Mouse (Mus musculus) lung, embryonic 14.5 days (tissue): ENCODE data around the gene Tbxa2r. TPM values are rescaled to one million over a fixed set of nuclear protein-coding genes. Genes with fewer than 3 reads are reported as not detected.

Experiments
- ATAC-seq: fragments of 200-750 bp; cut with Nextera tagmentation; 2 replicates; pipeline ENCODE4 v1.8.0; 2017; ENCODE audit warnings: mild to moderate bottlenecking, moderate TSS enrichment, moderate library complexity; ENCODE audit not compliant: insufficient read depth
- DNase-seq: peaks from one replicate; pipeline ENCODE4 v3.0.0-alpha.2; 2015
- H3K27ac ChIP-seq: fragments of 300-500 bp; sonication (generic); 2 replicates; pipeline ENCODE4 v1.5.1; 2014; ENCODE audit warnings: low read depth, mild to moderate bottlenecking, moderate library complexity
- H3K27me3 ChIP-seq: fragments of 300-500 bp; sonication (generic); 2 replicates; pipeline ENCODE4 v1.6.1; 2014; ENCODE audit warnings: low read length, control low read depth; ENCODE audit not compliant: insufficient read depth
- H3K36me3 ChIP-seq: fragments of 300-500 bp; sonication (generic); 2 replicates; pipeline ENCODE4 v1.6.1; 2014; ENCODE audit warnings: control low read depth; ENCODE audit not compliant: insufficient read depth
- H3K4me1 ChIP-seq: fragments of 300-500 bp; sonication (generic); 2 replicates; pipeline ENCODE4 v1.6.1; 2014; ENCODE audit warnings: antibody characterized with exemption, control low read depth; ENCODE audit not compliant: insufficient read depth
- H3K4me2 ChIP-seq: fragments of 300-500 bp; sonication (generic); 2 replicates; pipeline ENCODE4 v1.6.1; 2014; ENCODE audit warnings: mild to moderate bottlenecking
- H3K4me3 ChIP-seq: fragments of 300-500 bp; sonication (generic); 2 replicates; pipeline ENCODE4 v1.5.1; 2014; ENCODE audit warnings: low read depth, low read length
- H3K9ac ChIP-seq: fragments of 300-500 bp; sonication (generic); 2 replicates; pipeline ENCODE4 v1.6.1; 2014
- H3K9me3 ChIP-seq: fragments of 300-500 bp; sonication (generic); 2 replicates; pipeline ENCODE4 v1.6.1; 2016; ENCODE audit warnings: low read depth, low read length, control low read depth
- CTCF ChIP-seq: IDR thresholded peaks from 2 replicates; pipeline ENCODE4 v1.5.1; 2016; ENCODE audit warnings: antibody characterized with exemption, low read depth
- WGBS: fragments of 180-500 bp; shearing (Covaris S2); extraction: QIAGEN DNeasy Blood & Tissue Kit; methylation state at CpG from one replicate; pipeline ENCODE4 v1.1.7; 2014; 5-methylcytosine and 5-hydroxymethylcytosine counted together
- polyA plus RNA-seq: library from polyadenylated mRNA; unstranded; fragments of >200 nt; fragmentation: Nextera tagmentation; extraction: Ambion mirVana; gene quantifications from 2 replicates; pipeline ENCODE4 v1.2.1, GENCODE M21; 2014

Gene Tbxa2r
- polyA plus RNA-seq, 1 experiment from 2014 or later = 15.0 TPM

DNA sequence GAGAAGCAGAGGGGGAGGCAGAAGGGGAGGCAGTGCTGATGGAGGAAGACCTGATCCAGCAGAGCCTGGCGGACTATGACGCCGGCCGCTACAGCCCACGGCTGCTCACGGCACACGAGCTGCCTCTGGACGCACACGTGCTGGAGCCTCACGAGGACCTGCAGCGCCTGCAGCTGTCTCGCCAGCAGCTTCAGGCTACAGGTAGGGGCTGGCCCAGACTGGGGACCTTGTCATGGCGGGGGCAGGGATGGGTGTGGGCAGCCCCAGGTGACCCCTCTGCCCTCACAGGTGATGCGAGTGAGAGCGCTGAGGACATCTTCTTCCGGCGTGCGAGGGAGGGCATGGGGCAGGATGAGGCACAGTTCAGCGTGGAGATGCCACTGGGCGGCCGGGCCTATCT, 3.4 kb upstream of the Tbxa2r start:
- no peak for DNase-seq
- peaks cover 18% of the 10 kb centered on the region for H3K4me1 ChIP-seq
- H3K27ac ChIP-seq = no peak overlapping the region

DNA sequence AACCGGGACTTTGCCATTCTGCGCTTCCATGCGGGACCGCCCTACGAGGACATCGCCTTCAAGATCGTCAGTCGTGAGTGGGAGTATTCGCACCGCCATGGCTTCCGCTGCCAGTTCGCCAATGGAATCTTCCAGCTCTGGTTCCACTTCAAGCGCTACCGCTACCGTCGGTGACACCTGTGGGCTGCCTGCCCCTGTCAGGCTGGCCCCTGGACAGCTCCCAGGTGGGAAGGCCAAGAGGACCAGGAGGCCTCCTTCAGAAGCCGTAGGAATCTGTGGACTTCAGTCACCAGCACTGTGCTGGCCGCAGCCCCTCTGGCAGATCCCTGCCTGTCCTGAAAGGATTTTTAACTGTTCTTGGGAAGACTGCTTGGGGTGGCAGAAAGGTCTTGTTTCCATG, 2.8 kb upstream of the Tbxa2r start:
- H3K4me1 ChIP-seq = peaks cover 23% of the 10 kb centered on the region

More for the DNA sequence above, 3.4 kb upstream of the Tbxa2r start:
- TF ChIP-seq CTCF = no peak
- peaks cover 51% of the 10 kb centered on the region for H3K36me3 ChIP-seq
- H3K9ac ChIP-seq = no peak overlapping the region
- no peak for ATAC-seq
- WGBS = 93% methylated on average over 21 of the region's 21 CpGs
- H3K4me2 ChIP-seq = no peak overlapping the region
- no peak overlapping the region for H3K4me3 ChIP-seq
- H3K27me3 ChIP-seq = no peaks in the 10 kb centered on the region
- no peaks in the 10 kb centered on the region for H3K9me3 ChIP-seq

DNA sequence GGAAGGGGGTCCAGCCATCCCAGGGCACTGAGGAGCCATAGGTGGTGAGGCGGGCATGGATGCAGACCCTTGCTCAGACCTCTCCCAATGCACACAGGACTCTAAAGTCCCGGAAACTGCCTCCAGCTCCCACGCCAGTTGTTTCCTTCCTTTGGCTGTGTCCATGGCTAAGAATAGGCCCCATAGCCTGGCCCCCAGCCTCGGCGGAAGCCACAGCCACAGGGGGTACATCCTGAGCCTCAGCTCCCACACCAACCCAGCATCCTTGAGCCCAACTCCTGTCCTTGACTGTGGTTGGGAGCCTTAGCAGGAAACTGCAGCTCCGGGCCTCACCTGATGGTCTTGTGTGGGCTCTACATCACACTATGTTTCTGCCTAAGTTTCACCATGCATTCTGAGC, 1.7 kb upstream of the Tbxa2r start:
- ATAC-seq (no peak), DNase-seq (peak; percentile 60)
- H3K4me1 ChIP-seq = peaks cover 25% of the 10 kb centered on the region
- no peak overlapping the region for H3K4me2 ChIP-seq
- H3K9ac ChIP-seq = no peak overlapping the region
- H3K27me3 ChIP-seq = no peaks in the 10 kb centered on the region
- TF ChIP-seq CTCF = no peak
- 68% methylated on average over 6 of the region's 6 CpGs for WGBS
- no peak overlapping the region for H3K4me3 ChIP-seq
- H3K36me3 ChIP-seq = peaks cover 51% of the 10 kb centered on the region
- no peaks in the 10 kb centered on the region for H3K9me3 ChIP-seq
- peak overlapping the region; percentile 47; the same call in 1 of the 2 replicates for H3K27ac ChIP-seq

More for the DNA sequence above, 2.8 kb upstream of the Tbxa2r start:
- DNase-seq (no peak), ATAC-seq (no peak)
- H3K4me2 ChIP-seq = no peak overlapping the region
- no peak overlapping the region for H3K9ac ChIP-seq
- no peak overlapping the region for H3K4me3 ChIP-seq
- no peaks in the 10 kb centered on the region for H3K27me3 ChIP-seq
- WGBS = 88% methylated on average over 18 of the region's 18 CpGs
- H3K36me3 ChIP-seq = peaks cover 51% of the 10 kb centered on the region
- no peak for TF ChIP-seq CTCF
- no peaks in the 10 kb centered on the region for H3K9me3 ChIP-seq
- H3K27ac ChIP-seq = 0 out of 2 replicates have a peak overlapping the region, but pooled peaks have one; percentile 42

DNA sequence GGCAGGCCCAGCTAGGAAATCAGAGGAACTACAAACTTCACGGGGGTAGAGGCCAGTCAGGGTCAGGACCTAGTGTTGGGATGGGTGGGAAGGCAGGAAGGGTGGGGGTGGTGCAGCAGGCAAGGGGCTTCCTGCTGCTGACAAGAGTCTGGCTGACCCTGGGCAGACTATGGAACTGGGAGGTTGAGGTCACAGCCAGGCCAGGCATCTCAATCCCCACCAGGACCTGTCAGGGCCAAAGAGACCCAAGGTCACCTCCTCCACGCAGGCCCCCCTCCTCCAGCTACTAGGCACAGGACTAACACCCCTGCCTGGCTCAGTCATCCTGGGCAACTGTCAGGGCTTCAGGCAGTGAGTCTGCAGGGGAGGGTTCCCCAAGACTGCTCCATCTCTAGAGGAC, 572 bp upstream of the Tbxa2r start:
- H3K9me3 ChIP-seq = no peaks in the 10 kb centered on the region
- H3K36me3 ChIP-seq = peaks cover 41% of the 10 kb centered on the region
- peak overlapping the region; percentile 95 for H3K27ac ChIP-seq
- TF ChIP-seq CTCF = no peak
- ATAC-seq (peak; percentile 1; the same call in 1 of the 2 replicates), DNase-seq (no peak)
- 20% methylated on average over 2 of the region's 2 CpGs for WGBS
- 0 out of 2 replicates have a peak overlapping the region, but pooled peaks have one; percentile 19 for H3K4me3 ChIP-seq
- peak overlapping the region; percentile 51; the same call in 1 of the 2 replicates for H3K4me2 ChIP-seq
- H3K9ac ChIP-seq = no peak overlapping the region
- H3K4me1 ChIP-seq = peaks cover 28% of the 10 kb centered on the region
- H3K27me3 ChIP-seq = peaks cover 9% of the 10 kb centered on the region

DNA sequence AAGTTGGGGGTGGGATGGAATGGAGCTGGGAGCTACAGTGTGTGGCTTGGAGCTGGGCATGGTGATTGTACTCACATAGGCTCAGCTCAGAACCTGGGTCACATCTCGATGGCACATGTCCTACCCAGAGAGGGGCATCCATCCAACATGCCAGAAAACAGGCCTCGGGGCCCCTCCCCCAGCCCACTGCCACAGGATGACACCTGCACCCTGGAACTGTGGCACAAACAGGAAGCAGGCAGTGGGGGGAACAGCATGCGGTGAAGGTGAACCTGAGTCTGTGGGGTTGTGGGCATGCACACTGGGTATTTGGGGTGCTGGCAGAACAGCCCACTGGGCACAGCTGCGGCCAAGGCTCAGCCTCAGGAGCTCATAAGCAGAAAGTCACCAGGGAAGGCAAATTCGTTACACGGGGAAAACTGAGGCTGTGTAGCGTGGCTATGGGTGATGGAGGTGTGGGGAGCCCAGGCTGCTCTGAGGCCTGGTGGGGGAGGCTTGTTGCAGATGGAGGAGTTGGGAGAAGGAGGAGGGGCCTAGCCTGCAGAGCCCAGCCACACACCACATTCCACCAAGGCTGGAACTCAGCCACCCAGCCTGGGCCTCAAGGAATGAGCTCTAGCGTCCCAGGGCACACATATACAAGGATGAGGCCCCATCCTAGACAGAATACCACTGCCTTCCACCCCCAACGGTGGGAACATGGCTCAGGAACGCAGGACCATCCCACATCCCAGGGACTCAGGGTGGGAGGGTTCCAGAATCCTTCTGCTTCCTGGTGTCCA, 854 bp downstream of the Tbxa2r start:
- H3K27me3 ChIP-seq = peaks cover 11% of the 10 kb centered on the region
- 44% methylated on average over 10 of the region's 10 CpGs for WGBS
- peak overlapping the region; percentile 95 for H3K27ac ChIP-seq
- no peaks in the 10 kb centered on the region for H3K9me3 ChIP-seq
- DNase-seq = peak; percentile 93
- no peak for TF ChIP-seq CTCF
- H3K36me3 ChIP-seq = peaks cover 27% of the 10 kb centered on the region
- peaks cover 30% of the 10 kb centered on the region for H3K4me1 ChIP-seq
- ATAC-seq = peak; percentile 81
- H3K9ac ChIP-seq = peak overlapping the region; percentile 13; the same call in 1 of the 2 replicates
- H3K4me3 ChIP-seq = peak overlapping the region; percentile 19
- peak overlapping the region; percentile 51 for H3K4me2 ChIP-seq

DNA sequence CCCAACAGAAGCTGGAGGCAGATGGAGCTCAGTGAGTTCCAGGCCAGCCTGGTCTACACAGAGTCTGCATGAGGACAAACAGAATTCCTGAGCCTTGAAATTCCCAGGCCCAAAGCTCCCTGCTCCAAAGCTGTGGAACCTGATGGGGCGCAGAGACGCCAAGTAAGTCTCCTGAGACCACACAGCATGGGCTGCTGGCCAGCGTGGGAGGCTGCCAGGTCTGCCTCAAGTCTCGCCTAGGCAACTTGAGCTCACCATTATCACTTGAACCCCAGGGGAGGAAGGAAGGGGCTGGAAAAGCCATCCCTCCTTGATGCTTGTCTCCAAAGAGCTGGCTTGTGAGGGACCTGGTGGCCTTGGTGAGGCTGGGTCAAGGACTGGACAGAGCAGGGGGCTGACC, 1.5 kb downstream of the Tbxa2r start:
- no peak for TF ChIP-seq CTCF
- 57% methylated on average over 4 of the region's 4 CpGs for WGBS
- H3K9me3 ChIP-seq = no peaks in the 10 kb centered on the region
- H3K27ac ChIP-seq = peak overlapping the region; percentile 95
- H3K36me3 ChIP-seq = peaks cover 21% of the 10 kb centered on the region
- peaks cover 36% of the 10 kb centered on the region for H3K4me1 ChIP-seq
- peak overlapping the region; percentile 19; the same call in 1 of the 2 replicates for H3K4me3 ChIP-seq
- peaks cover 11% of the 10 kb centered on the region for H3K27me3 ChIP-seq
- ATAC-seq = peak; percentile 9; the same call in 1 of the 2 replicates
- peak overlapping the region; percentile 51 for H3K4me2 ChIP-seq
- peak; percentile 54 for DNase-seq
- peak overlapping the region; percentile 13; the same call in 1 of the 2 replicates for H3K9ac ChIP-seq

DNA sequence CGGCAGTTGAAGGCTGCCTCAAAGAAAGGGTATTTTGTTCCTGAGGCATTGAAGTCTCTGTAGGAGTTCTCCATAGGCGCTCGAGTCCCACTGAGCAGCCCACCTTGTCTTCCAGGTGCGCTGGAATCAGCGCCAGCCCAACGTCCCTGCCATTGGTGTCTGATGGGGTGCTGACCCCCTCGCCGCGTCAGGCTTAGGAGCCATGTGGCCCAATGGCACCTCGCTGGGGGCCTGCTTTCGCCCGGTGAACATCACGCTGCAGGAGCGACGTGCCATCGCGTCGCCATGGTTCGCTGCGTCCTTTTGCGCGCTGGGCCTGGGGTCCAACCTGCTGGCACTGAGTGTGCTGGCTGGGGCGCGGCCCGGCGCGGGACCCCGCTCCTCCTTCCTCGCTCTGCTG, 3.7 kb downstream of the Tbxa2r start:
- Histone ChIP-seq H3K36me3 (no peaks in the 10 kb centered on the region), H3K4me2 (peak overlapping the region; percentile 46), H3K9me3 (no peaks in the 10 kb centered on the region), H3K27ac (no peak overlapping the region), H3K4me3 (peak overlapping the region; percentile 8; the same call in 1 of the 2 replicates), H3K4me1 (peaks cover 41% of the 10 kb centered on the region), H3K9ac (no peak overlapping the region), H3K27me3 (peaks cover 11% of the 10 kb centered on the region)
- 24% methylated on average over 29 of the region's 29 CpGs for WGBS
- DNase-seq (no peak), ATAC-seq (no peak)
- TF ChIP-seq CTCF = no peak
